Mouse (Mus musculus) intestine, embryonic 16.5 days (tissue): Measurements from ENCODE around the gene Fam71e2. TPM values are rescaled to one million over a fixed set of nuclear protein-coding genes. Genes with fewer than 3 reads are reported as not detected.
"Not testable (repeated sequence)": the region's sequence is repeated elsewhere in the genome, so short reads cannot be mapped to it uniquely, and the experiment has no call there.

Experiments used
- ATAC-seq: fragments of 200-750 bp; cut with Nextera tagmentation; 2 replicates; pipeline ENCODE4 v1.8.0; 2017; ENCODE audit warnings: moderate TSS enrichment, moderate library complexity
- H3K27ac ChIP-seq: fragments of 300-500 bp; sonication (generic); 2 replicates; pipeline ENCODE4 v1.5.1; 2014; ENCODE audit warnings: mild to moderate bottlenecking, low read length
- H3K27me3 ChIP-seq: fragments of 300-500 bp; sonication (generic); replicated peaks from 2 replicates; pipeline ENCODE4 v1.6.1; 2014; ENCODE audit warnings: low read length, control low read depth, mixed read lengths; ENCODE audit not compliant: control insufficient read depth, insufficient read depth
- H3K36me3 ChIP-seq: fragments of 300-500 bp; sonication (generic); 2 replicates; pipeline ENCODE4 v1.6.1; 2014; ENCODE audit warnings: low read length, control low read depth; ENCODE audit not compliant: control insufficient read depth, insufficient read depth
- H3K4me1 ChIP-seq: fragments of 300-500 bp; sonication (generic); 2 replicates; pipeline ENCODE4 v1.6.1; 2014; ENCODE audit warnings: low read length, control low read depth, mixed read lengths; ENCODE audit not compliant: control insufficient read depth, insufficient read depth
- H3K4me2 ChIP-seq: fragments of 300-500 bp; sonication (generic); 2 replicates; pipeline ENCODE4 v1.6.1; 2014; ENCODE audit warnings: low read depth, low read length, control low read depth
- H3K4me3 ChIP-seq: fragments of 300-500 bp; sonication (generic); 2 replicates; pipeline ENCODE4 v1.5.1; 2014; ENCODE audit warnings: mild to moderate bottlenecking, low read length
- H3K9ac ChIP-seq: fragments of 300-500 bp; sonication (generic); 2 replicates; pipeline ENCODE4 v1.6.1; 2014; ENCODE audit warnings: low read depth, low read length
- H3K9me3 ChIP-seq: fragments of 300-500 bp; sonication (generic); 2 replicates; pipeline ENCODE4 v1.6.1; 2016; ENCODE audit warnings: low read length, control low read depth; ENCODE audit not compliant: control insufficient read depth
- WGBS: fragments of 180-500 bp; shearing (Covaris S2); extraction: QIAGEN DNeasy Blood & Tissue Kit; methylation state at CpG from one replicate; pipeline ENCODE4 v1.1.7; 2014; 5-methylcytosine and 5-hydroxymethylcytosine counted together
- polyA plus RNA-seq: library from polyadenylated mRNA; unstranded; fragments of >200 nt; fragmentation: Nextera tagmentation; extraction: Ambion mirVana; gene quantifications from 2 replicates; pipeline ENCODE4 v1.2.1, GENCODE M21; 2015

The Fam71e2 gene
- polyA plus RNA-seq, 1 experiment from 2014 or later = not detected

GRCm38 (mm10) chr7:4794631-4795168 lies 23.6 kb upstream of the Fam71e2 start:
- Histone ChIP-seq H3K27ac (peak overlapping the region; percentile 56), H3K4me1 (peaks cover 20% of the 10 kb centered on the region), H3K9me3 (no peaks in the 10 kb centered on the region), H3K27me3 (no peaks in the 10 kb centered on the region), H3K4me3 (peak overlapping the region; percentile 87; the same call in 1 of the 2 replicates), H3K9ac (peak overlapping the region; percentile 97; the same call in 1 of the 2 replicates), H3K4me2 (peak overlapping the region; percentile 92; the same call in 1 of the 2 replicates), H3K36me3 (peaks cover 19% of the 10 kb centered on the region)
- 76% methylated on average over 3 of the region's 3 CpGs for WGBS
- ATAC-seq = peak; percentile 12; the same call in 1 of the 2 replicates

DNA sequence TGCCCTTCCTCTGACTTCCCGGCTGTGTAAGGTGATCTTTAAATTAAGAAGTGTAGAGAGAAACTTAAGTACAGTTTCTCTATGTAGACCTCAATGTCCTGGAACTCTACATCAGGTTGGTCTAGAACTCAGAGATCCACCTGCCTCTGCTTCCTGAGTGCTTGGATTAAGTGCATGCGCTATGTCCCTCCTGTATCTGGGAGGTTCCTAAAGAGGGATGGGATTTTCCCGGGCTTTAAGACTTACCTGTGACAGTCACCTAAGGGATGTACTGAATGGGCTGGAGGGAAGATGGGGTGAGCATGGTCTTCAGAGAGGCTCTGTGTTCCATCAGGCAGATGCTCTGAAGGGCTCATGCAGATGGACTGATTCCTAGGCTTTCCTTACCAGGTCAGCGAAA lies 22.6 kb upstream of the Fam71e2 start:
- no peak for ATAC-seq
- H3K9me3 ChIP-seq = no peaks in the 10 kb centered on the region
- peaks cover 19% of the 10 kb centered on the region for H3K36me3 ChIP-seq
- peak overlapping the region; percentile 92 for H3K4me2 ChIP-seq
- H3K9ac ChIP-seq = peak overlapping the region; percentile 97
- no peaks in the 10 kb centered on the region for H3K27me3 ChIP-seq
- peak overlapping the region; percentile 95 for H3K27ac ChIP-seq
- 35% methylated on average over 4 of the region's 4 CpGs for WGBS
- H3K4me3 ChIP-seq = peak overlapping the region; percentile 87
- H3K4me1 ChIP-seq = peaks cover 23% of the 10 kb centered on the region

DNA sequence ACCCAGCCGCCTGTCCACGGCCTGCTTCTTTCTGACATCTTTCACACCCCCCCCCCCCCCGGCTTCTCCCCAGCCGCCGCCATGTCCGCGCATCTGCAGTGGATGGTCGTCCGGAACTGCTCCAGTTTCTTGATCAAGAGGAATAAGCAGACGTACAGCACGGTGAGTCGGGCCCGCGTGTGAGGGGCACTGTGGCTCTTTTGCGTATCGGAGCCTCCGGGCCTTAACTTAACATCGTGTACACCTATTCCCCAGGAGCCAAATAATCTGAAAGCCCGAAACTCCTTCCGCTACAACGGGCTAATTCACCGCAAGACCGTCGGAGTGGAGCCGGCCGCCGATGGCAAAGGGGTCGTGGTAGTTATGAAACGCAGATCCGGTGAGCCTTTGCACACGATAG lies 22.1 kb upstream of the Fam71e2 start:
- ATAC-seq = peak; percentile 7; the same call in 1 of the 2 replicates
- peak overlapping the region; percentile 87 for H3K4me3 ChIP-seq
- peak overlapping the region; percentile 95 for H3K27ac ChIP-seq
- H3K27me3 ChIP-seq, H3K9me3 ChIP-seq: not testable (repeated sequence)
- H3K9ac ChIP-seq = peak overlapping the region; percentile 97
- under 1% methylated on average over 31 of the region's 31 CpGs for WGBS
- H3K4me1 ChIP-seq = peaks cover 27% of the 10 kb centered on the region
- H3K4me2 ChIP-seq = peak overlapping the region; percentile 92
- peaks cover 19% of the 10 kb centered on the region for H3K36me3 ChIP-seq

GRCm38 (mm10) chr7:4792278-4793212 lies 21.4 kb upstream of the Fam71e2 start, which contains the start of gene Rpl28:
Rpl28 (plus strand) TSS chr7:4792874.
- Histone ChIP-seq H3K27ac (peak within 1 kb of the TSS; percentile 97), H3K4me1 (peaks cover 28% of the 10 kb centered on the region), H3K9me3 (no peaks in the 10 kb centered on the region), H3K9ac (peak within 1 kb of the TSS; percentile 97), H3K4me3 (peak within 1 kb of the TSS; percentile 87), H3K27me3 (no peaks in the 10 kb centered on the region), H3K36me3 (peaks cover 19% of the 10 kb centered on the region), H3K4me2 (peak within 1 kb of the TSS; percentile 92)
- ATAC-seq = peak; percentile 81
- WGBS = under 1% methylated on average over 53 of the region's 54 CpGs

GRCm38 (mm10) chr7:4789436-4789935 lies 18.4 kb upstream of the Fam71e2 start, which contains the start of gene Tmem238:
Tmem238 (minus strand) TSS chr7:4789656.
- peak; percentile 76 for ATAC-seq
- Histone ChIP-seq H3K27me3 (no peaks in the 10 kb centered on the region), H3K27ac (peak within 1 kb of the TSS; percentile 89), H3K36me3 (peaks cover 10% of the 10 kb centered on the region; the same call in 1 of the 2 replicates), H3K4me3 (peak within 1 kb of the TSS; percentile 74), H3K4me1 (peaks cover 20% of the 10 kb centered on the region), H3K9me3 (no peaks in the 10 kb centered on the region), H3K9ac (peak within 1 kb of the TSS; percentile 88), H3K4me2 (peak within 1 kb of the TSS; percentile 91)
- 7% methylated on average over 39 of the region's 40 CpGs for WGBS

GRCm38 (mm10) chr7:4788499-4789435 lies 17.7 kb upstream of the Fam71e2 start:
- H3K36me3 ChIP-seq = peaks cover 7% of the 10 kb centered on the region; the same call in 1 of the 2 replicates
- peak overlapping the region; percentile 89 for H3K27ac ChIP-seq
- peak overlapping the region; percentile 88 for H3K9ac ChIP-seq
- H3K4me3 ChIP-seq = peak overlapping the region; percentile 74
- H3K4me2 ChIP-seq = peak overlapping the region; percentile 91
- peak; percentile 66 for ATAC-seq
- WGBS = 2% methylated on average over 63 of the region's 64 CpGs
- H3K4me1 ChIP-seq = peaks cover 13% of the 10 kb centered on the region
- H3K27me3 ChIP-seq = no peaks in the 10 kb centered on the region
- no peaks in the 10 kb centered on the region for H3K9me3 ChIP-seq

GRCm38 (mm10) chr7:4783667-4784268 lies 12.7 kb upstream of the Fam71e2 start:
- no peak overlapping the region for H3K4me3 ChIP-seq
- H3K36me3 ChIP-seq = peaks cover 5% of the 10 kb centered on the region; the same call in 1 of the 2 replicates
- ATAC-seq = no peak
- H3K9ac ChIP-seq = no peak overlapping the region
- H3K27ac ChIP-seq = no peak overlapping the region
- WGBS = 84% methylated on average over 14 of the region's 14 CpGs
- 0 out of 2 replicates have a peak, but pooled peaks cover 8% of the 10 kb centered on the region for H3K4me1 ChIP-seq
- peaks cover 4% of the 10 kb centered on the region for H3K27me3 ChIP-seq
- no peak overlapping the region for H3K4me2 ChIP-seq
- H3K9me3 ChIP-seq = no peaks in the 10 kb centered on the region

- H3K27ac ChIP-seq = no peak within 1 kb of the TSS
- no peak within 1 kb of the TSS for H3K9ac ChIP-seq
- no peak for ATAC-seq
- peaks cover 14% of the 10 kb centered on the region for H3K27me3 ChIP-seq
- peaks cover 5% of the 10 kb centered on the region; the same call in 1 of the 2 replicates for H3K36me3 ChIP-seq
- 0 out of 2 replicates have a peak, but pooled peaks cover 3% of the 10 kb centered on the region for H3K4me1 ChIP-seq
- H3K4me2 ChIP-seq = no peak within 1 kb of the TSS
- H3K4me3 ChIP-seq = no peak within 1 kb of the TSS
- WGBS = 65% methylated on average over 2 of the region's 2 CpGs
- no peaks in the 10 kb centered on the region for H3K9me3 ChIP-seq
Observed at GRCm38 (mm10) chr7:4782759-4783158, 11.7 kb upstream of the Fam71e2 start, which contains the start of the genes Il11 and Tmem190. Il11 (minus strand) TSS chr7:4782859. Tmem190 (plus strand) TSS chr7:4782937.
